ENCODE assay signal across 22 mouse cellular contexts in the genomic region with DNA sequence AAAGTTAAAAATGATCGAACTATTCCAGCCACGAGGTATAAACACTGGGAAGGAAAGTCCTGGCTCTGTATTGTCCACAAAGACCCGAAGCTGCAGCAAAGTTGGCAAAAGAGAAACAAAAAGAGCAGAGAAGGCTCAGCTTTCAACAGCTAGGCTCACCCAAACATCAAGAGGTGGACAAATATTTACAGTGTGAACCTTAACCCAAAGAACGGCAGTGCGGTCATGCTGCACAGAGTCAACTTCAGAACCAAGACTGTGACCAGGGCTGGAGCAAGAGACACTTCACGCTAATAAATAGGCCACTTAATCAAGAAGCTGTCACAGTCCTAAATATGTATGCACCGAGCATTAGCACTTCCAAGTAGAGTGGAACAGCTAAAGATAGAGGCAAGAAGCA.
DNase-seq lines count a peak whose midpoint lies in the region; ATAC-seq and TF ChIP-seq lines count a peak whose summit lies in the region.
"Had no signal": no experiment of that assay in that cellular context is flagged by ENCODE, and none has a peak within 500 bp of the region (broad histone marks: within the 10 kb centered on the region; RNA-seq: fewer than 3 reads in every experiment).

No protein-coding gene starts in this region.

- H3K9ac ChIP-seq in liver, adult 2 months (ENCODE audit: low read depth, low read length) = no peak overlapping the region
- no peak overlapping the region for H3K9ac ChIP-seq in liver, embryonic 11.5 days (ENCODE audit: low read depth, low read length)
- no peak overlapping the region for H3K9ac ChIP-seq in liver, postnatal 0 days (replicated peaks)
- H3K9ac ChIP-seq in lung, postnatal 0 days (replicated peaks; ENCODE audit: low read depth) = no peak overlapping the region
- H3K9ac ChIP-seq: embryonic facial prominence, embryonic 13.5 days; embryonic facial prominence, embryonic 15.5 days had no signal

- DNase-seq in liver, adult 2 months (ENCODE audit: extremely low read depth, low read depth, low spot score) = peak; percentile 42
- DNase-seq in liver, embryonic 11.5 days (ENCODE audit: low spot score) = no peak
- DNase-seq in liver, postnatal 0 days = no peak
- DNase-seq in liver = no peak
- DNase-seq in lung, postnatal 0 days (ENCODE audit: low spot score) = peak; percentile 18
- no peak for DNase-seq in lung, postnatal 25 days (ENCODE audit: low spot score)
- DNase-seq: adrenal gland, adult 2 months; adrenal gland, postnatal 10 days; adrenal gland, postnatal 25 days; cerebellum, adult 11 months; cerebellum, adult 18-20 months; cerebellum, adult 8-10 months; cerebellum, adult 9-11 months; cerebellum, postnatal 14 days; cerebellum, postnatal 36 days; embryo, embryonic 11 days had no signal

- H3K4me1 ChIP-seq in liver, adult 2 months (ENCODE audit: control insufficient read depth, insufficient read depth, low read length) = peaks cover 2% of the 10 kb centered on the region; the same call in 1 of the 2 replicates
- no peaks in the 10 kb centered on the region for H3K4me1 ChIP-seq in liver, embryonic 11.5 days (replicated peaks; ENCODE audit: control insufficient read depth, insufficient read depth, low read length)
- 0 out of 2 replicates have a peak, but pooled peaks cover 3% of the 10 kb centered on the region for H3K4me1 ChIP-seq in liver, postnatal 0 days (ENCODE audit: insufficient read depth)
- H3K4me1 ChIP-seq in lung, postnatal 0 days (ENCODE audit: insufficient read depth, low read depth, low read length) = no peaks in the 10 kb centered on the region
- H3K4me1 ChIP-seq: embryonic facial prominence, embryonic 13.5 days; embryonic facial prominence, embryonic 15.5 days; forebrain, embryonic 10.5 days had no signal

- no peak overlapping the region for H3K4me3 ChIP-seq in liver, adult 2 months (ENCODE audit: insufficient read depth, low read depth, low read length)
- H3K4me3 ChIP-seq in liver, embryonic 11.5 days (ENCODE audit: low read depth, low read length) = no peak overlapping the region
- H3K4me3 ChIP-seq in liver, postnatal 0 days (ENCODE audit: low read depth, low read length) = no peak overlapping the region
- no peak overlapping the region for H3K4me3 ChIP-seq in lung, postnatal 0 days (ENCODE audit: low read depth, low read length)
- H3K4me3 ChIP-seq: embryonic facial prominence, embryonic 13.5 days; embryonic facial prominence, embryonic 15.5 days; erythroblast, embryonic 14.5 days; forebrain, embryonic 10.5 days had no signal

- no peaks in the 10 kb centered on the region for H3K9me3 ChIP-seq in liver, embryonic 11.5 days (ENCODE audit: control insufficient read depth, low read length)
- H3K9me3 ChIP-seq in liver, postnatal 0 days (ENCODE audit: low read length) = no peaks in the 10 kb centered on the region
- H3K9me3 ChIP-seq in lung, postnatal 0 days (ENCODE audit: low read length) = no peaks in the 10 kb centered on the region
- H3K9me3 ChIP-seq: embryonic facial prominence, embryonic 15.5 days had no signal

- H3K27ac ChIP-seq in liver, adult 2 months (replicated peaks; ENCODE audit: insufficient read depth, low read depth, low read length) = no peak overlapping the region
- H3K27ac ChIP-seq in liver, embryonic 11.5 days (ENCODE audit: low read depth, low read length) = no peak overlapping the region
- H3K27ac ChIP-seq in liver, postnatal 0 days (ENCODE audit: low read depth) = peak overlapping the region; percentile 74
- H3K27ac ChIP-seq in lung, postnatal 0 days (ENCODE audit: low read length) = no peak overlapping the region
- H3K27ac ChIP-seq: embryonic facial prominence, embryonic 13.5 days; embryonic facial prominence, embryonic 15.5 days; forebrain, embryonic 10.5 days had no signal

- ATAC-seq in liver, embryonic 11.5 days (replicated peaks; ENCODE audit: low FRiP score) = no peak
- ATAC-seq in liver, postnatal 0 days = peak; percentile 96
- no peak for ATAC-seq in lung, postnatal 0 days
- ATAC-seq: forebrain, embryonic 14.5 days; forebrain, embryonic 16.5 days had no signal

- no peak for TF ChIP-seq EP300 in liver, postnatal 0 days (IDR thresholded peaks at IDR 0.05; ENCODE audit: low read depth)
- no peak for TF ChIP-seq EP300 in lung, postnatal 0 days (IDR thresholded peaks at IDR 0.05)

- TF ChIP-seq POLR2A in liver, adult 2 months (IDR thresholded peaks at IDR 0.05; ENCODE audit: extremely low read depth, insufficient read depth, low read length) = no peak

- no peak for TF ChIP-seq CTCF in liver, adult 2 months (IDR thresholded peaks at IDR 0.05; ENCODE audit: low read depth, low read length)
- TF ChIP-seq CTCF in liver, postnatal 0 days (IDR thresholded peaks at IDR 0.05; ENCODE audit: low read depth) = no peak
- no peak for TF ChIP-seq CTCF in lung, postnatal 0 days (IDR thresholded peaks at IDR 0.05)

- H3K4me2 ChIP-seq in liver, embryonic 11.5 days = no peak overlapping the region
- no peak overlapping the region for H3K4me2 ChIP-seq in liver, postnatal 0 days (ENCODE audit: low read depth, low read length)
- H3K4me2 ChIP-seq in lung, postnatal 0 days (replicated peaks; ENCODE audit: low read depth, low read length) = no peak overlapping the region
- H3K4me2 ChIP-seq: embryonic facial prominence, embryonic 13.5 days; embryonic facial prominence, embryonic 15.5 days had no signal

- 17% methylated on average over 7 of the region's 7 CpGs for WGBS in liver, adult 2 months
- 65% methylated on average over 7 of the region's 7 CpGs for WGBS in liver, embryonic 11.5 days
- 60% methylated on average over 7 of the region's 7 CpGs for WGBS in liver, postnatal 0 days (ENCODE audit: insufficient replicate concordance)
- WGBS in lung, postnatal 0 days = 39% methylated on average over 7 of the region's 7 CpGs

- no peaks in the 10 kb centered on the region for H3K27me3 ChIP-seq in liver, adult 2 months (ENCODE audit: control insufficient read depth, insufficient read depth, low read length)
- no peaks in the 10 kb centered on the region for H3K27me3 ChIP-seq in liver, embryonic 11.5 days (replicated peaks; ENCODE audit: control insufficient read depth, insufficient read depth, low read length)
- H3K27me3 ChIP-seq in liver, postnatal 0 days (ENCODE audit: insufficient read depth, low read length) = no peaks in the 10 kb centered on the region
- H3K27me3 ChIP-seq in lung, postnatal 0 days (replicated peaks; ENCODE audit: insufficient read depth, low read length) = no peaks in the 10 kb centered on the region
- H3K27me3 ChIP-seq: embryonic facial prominence, embryonic 13.5 days; embryonic facial prominence, embryonic 15.5 days had no signal

- H3K79me2 ChIP-seq in liver, adult 2 months (ENCODE audit: control insufficient read depth, insufficient read depth, low read length) = no peaks in the 10 kb centered on the region

- no peaks in the 10 kb centered on the region for H3K36me3 ChIP-seq in liver, adult 2 months (ENCODE audit: control insufficient read depth, insufficient read depth, low read length)
- no peaks in the 10 kb centered on the region for H3K36me3 ChIP-seq in liver, embryonic 11.5 days (ENCODE audit: control insufficient read depth, insufficient read depth, low read length)
- no peaks in the 10 kb centered on the region for H3K36me3 ChIP-seq in liver, postnatal 0 days (replicated peaks; ENCODE audit: insufficient read depth, low read length)
- no peaks in the 10 kb centered on the region for H3K36me3 ChIP-seq in lung, postnatal 0 days (ENCODE audit: insufficient read depth, low read length)
- H3K36me3 ChIP-seq: embryonic facial prominence, embryonic 13.5 days; embryonic facial prominence, embryonic 15.5 days; forebrain, embryonic 10.5 days had no signal

Comparison
In these comparisons a context has a peak if more than half of its experiments do, and no peak if none do; other contexts are left out.
1. DNase-seq: peak in liver, adult 2 months (single experiment) and lung, postnatal 0 days (single experiment); none in liver, embryonic 11.5 days (single experiment), liver, postnatal 0 days (single experiment), liver (single experiment) and lung, postnatal 25 days (single experiment).